Mouse (Mus musculus) G1E (cell line): ENCODE data around the gene L3hypdh.

Experiments used
- CTCF ChIP-seq: IDR thresholded peaks from 2 replicates; pipeline ENCODE4 v1.5.1; 2012; ENCODE audit warnings: low read depth, low read length, inconsistent platforms, mixed read lengths
- GATA1 ChIP-seq: IDR thresholded peaks from 2 replicates; pipeline ENCODE4 v1.6.1; 2012; ENCODE audit warnings: borderline replicate concordance, low read length, inconsistent platforms, mixed read lengths
- POLR2AphosphoS5 ChIP-seq: IDR thresholded peaks from 2 replicates; pipeline ENCODE4 v1.6.1; 2012; ENCODE audit warnings: low read depth, low read length, inconsistent platforms; ENCODE audit not compliant: insufficient replicate concordance
- TAL1 ChIP-seq: conservative IDR thresholded peaks from 2 replicates; pipeline ENCODE4 v1.6.1; 2012; ENCODE audit warnings: low read depth, low read length, inconsistent platforms, mixed read lengths

GRCm38 (mm10) chr12:72053303-72053702 is 31.9 kb downstream of the L3hypdh start:
- TF ChIP-seq TAL1: no peak
- no peak for TF ChIP-seq CTCF
- TF ChIP-seq GATA1: no peak
- TF ChIP-seq POLR2AphosphoS5: no peak
